Mouse (Mus musculus): ENCODE data around the gene Otud4.
"Not testable (repeated sequence)": the region's sequence is repeated elsewhere in the genome, so short reads cannot be mapped to it uniquely, and the experiment has no call there.

Gene Otud4

DNA sequence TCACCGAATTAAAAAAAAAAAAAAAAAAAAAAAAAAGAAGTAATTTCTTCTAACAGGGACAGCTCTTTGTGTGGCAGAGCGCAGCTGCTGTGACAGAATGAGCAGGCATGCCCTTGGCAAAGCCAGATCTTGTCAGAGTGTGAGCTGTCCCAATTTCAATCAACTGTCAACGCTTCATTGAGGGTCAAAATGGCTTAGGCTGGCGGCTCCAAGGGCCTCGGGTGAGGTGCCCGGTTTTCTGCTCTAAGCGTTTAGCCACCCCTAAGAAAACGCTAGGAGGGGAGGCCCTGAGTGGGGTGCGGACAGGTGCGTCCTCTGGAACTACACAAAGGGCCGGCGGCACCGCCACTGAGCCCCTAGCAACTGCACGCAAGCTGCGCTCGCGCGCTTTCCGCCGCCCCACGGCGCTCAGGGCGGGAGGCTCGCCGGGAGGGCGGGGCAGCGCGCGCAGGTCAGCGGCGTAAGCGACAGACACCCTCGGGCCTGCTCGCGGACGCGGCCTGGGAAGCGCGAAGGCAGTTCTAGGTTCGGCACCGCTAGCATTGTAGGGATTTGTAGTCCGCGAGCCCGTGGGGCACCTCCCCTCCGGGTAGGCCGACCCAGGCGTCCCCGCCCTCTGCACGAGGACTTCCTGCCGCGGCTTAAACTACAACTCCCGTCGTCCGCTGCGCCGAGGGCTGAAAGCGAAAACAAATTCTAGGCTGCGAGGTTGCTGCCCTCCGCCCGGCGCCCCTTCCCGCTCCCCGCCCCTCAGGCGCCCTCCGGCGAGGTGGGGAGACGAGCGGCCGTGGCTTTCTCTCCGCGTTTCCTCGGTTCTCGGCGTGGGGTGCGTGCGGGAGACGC, 490 bp upstream of the Otud4 start:
- peak; percentile 96 for DNase-seq (ENCODE audit: low spot score)

- DNase-seq (ENCODE audit: low spot score): no peak
These were observed 1.7 kb downstream of the Otud4 start for GRCm38 (mm10) chr8:79641119-79641518.

DNA sequence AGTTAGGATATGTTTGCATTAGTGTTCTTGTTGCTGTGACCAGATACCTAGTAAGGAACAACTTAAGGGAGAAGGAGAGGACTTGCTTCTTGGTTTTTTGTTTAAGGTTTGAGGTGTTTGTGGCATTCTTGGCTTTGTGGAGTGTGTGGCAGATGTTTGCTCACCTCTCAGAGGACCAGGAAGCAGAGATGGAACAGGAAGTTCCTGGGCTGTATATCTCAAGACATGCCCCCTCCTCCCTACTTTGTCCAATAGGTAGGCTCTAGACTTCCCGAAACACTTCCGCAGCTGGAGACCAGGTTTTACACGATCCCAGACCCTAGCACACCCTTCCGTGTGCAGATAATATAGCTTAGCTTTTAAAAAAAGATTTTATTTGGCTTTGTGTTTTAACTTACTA, 10.2 kb downstream of the Otud4 start:
- DNase-seq (ENCODE audit: low spot score): no peak

DNA sequence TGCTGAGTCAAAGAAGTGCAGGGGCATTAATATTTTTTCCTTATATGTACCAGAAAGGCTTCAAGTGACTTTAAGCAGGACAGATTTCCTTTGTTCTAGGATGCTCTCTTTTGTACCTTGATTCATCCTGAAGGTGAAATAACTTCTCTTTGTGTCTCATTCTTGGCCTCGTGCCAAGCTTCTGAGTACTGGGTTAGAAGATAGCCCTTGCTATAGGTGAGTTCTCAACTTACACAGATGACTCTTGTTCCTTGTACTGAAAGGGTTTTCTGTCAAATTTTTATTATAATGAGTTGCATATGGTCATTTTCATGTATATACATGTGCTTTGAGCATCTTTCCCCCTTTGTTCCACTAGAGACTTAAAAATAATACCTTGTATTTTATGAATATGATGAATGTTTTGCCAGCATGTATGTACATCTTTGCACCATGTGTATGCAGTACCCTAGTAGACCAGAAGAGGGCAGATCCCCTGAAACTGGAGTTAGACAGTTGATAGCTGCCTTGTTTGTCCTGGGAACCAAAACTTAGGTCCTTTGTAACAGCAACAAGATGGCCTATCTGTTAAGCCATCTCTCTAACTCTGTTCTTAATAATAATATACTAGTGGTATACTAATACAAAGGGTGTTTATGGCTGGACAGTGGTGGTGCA, 10.9 kb downstream of the Otud4 start:
- DNase-seq (ENCODE audit: low spot score): peak; percentile 60

DNA sequence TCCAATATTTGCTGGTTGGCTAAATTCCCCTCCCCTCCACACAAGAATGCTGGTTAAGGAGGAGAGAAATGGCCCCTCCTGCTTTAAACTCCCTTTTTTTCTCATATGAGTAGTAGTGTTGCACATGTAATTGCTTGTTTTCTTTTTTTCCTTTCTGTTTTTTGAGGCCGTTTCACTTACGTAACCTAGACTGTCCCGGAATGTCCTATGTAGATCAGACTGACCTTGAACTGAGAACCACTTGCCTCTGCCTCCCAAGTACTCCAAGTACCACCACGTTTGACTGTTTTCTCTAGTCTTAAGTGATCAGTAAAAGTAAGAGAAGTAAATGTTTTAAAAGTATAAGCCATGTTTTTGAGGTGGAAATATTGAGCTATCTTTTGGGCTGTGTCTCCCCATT, 14.3 kb downstream of the Otud4 start:
- DNase-seq (ENCODE audit: low spot score): no peak

DNA sequence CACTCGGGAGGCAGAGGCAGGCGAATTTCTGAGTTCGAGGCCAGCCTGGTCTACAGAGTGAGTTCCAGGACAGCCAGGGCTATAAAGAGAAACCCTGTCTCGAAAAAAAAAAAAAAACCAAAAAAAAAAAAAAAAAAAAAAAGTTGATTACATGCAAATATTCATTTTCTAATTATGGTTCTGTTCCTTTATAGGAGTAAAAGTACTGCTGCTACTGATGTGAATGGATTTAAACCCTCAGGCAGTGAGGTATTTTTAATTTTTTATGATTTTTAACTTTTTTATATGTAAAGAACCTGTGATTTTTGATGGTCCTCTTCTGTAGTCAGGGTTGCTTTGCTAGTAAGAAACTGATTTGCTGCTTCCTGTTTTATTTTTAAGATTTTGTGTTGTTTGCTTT, 19.3 kb downstream of the Otud4 start:
- DNase-seq (ENCODE audit: low spot score): not testable (repeated sequence)

DNA sequence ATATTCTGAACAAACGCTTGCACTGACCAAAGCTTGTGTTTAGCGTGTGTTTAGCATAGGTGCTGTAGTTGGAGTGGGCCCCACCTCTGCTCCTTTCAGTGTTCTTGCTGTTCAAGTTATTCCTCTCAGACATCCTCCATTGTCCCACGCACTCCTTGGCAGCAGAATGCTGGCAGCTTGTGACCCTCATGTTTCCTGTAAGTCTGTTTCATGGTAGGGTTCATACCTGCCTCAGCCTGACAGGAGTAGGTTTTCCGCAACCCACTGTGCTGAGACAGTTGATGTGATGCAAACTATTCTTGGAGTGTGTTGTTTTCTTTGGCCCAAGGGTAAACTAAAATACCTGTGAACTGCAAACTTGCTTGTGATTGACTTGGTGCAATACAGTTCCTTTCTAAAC, 37.0 kb downstream of the Otud4 start:
- DNase-seq (ENCODE audit: low spot score): no peak

DNA sequence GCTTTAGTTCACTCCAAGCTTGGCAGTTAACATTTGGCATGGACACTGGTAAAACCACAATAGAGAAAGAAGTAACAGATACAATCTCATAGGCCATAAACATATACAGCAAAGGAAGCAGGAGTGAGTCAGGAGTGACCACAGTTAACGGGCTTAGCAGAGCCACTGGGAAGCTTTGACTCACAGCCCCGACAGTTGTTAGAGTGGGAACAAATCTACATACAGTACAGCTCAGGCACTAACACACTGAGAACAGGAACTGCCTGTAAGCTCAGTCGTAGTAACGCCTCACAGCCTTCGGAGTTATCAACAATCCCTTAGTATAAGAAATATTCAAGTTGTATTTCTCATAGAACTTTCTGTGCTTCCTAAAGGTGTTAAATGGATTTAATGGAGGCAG, 39.6 kb downstream of the Otud4 start:
- no peak for DNase-seq (ENCODE audit: low spot score)

DNA sequence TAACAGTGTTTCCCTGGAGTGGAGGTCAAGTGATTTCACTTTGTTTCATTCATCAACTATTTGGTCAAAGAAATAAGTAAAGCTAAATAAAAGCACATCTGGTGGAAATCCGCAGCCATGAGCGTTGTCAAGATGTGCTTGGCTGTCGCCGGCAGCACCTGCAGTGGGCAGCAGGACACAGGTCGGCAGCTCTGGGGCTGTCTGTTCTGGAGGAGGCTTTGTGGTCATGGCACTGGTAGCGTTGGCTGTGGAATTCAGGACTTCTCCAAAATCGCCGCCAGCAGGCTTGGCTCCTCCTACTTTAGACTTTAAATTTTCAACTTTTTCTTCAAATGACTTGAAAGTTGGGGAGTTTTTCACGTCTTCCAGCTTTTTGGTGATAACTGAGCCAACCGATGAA, 40.7 kb downstream of the Otud4 start:
- not testable (repeated sequence) for DNase-seq (ENCODE audit: low spot score)

DNA sequence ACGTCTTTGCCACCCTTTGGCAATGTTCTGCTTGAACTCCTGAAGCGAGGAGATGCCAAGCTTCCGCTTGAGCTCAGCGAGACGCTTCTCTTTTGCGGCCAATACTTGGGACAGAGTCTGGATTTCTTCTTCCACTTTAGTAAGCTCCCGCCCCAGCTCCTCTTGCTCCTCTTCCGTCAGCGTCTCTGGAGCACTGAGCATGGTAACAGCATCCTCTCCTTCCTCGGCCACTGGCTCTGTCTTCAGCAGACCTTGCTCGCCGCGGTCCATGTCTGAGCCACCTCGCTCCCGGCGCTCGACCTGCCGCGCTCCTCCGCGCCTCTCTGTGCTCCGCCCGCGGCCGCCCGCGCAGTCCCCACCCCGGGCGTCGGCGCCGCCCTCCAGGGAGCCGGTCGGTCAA, 41.1 kb downstream of the Otud4 start:
- DNase-seq (ENCODE audit: low spot score): peak; percentile 29

DNA sequence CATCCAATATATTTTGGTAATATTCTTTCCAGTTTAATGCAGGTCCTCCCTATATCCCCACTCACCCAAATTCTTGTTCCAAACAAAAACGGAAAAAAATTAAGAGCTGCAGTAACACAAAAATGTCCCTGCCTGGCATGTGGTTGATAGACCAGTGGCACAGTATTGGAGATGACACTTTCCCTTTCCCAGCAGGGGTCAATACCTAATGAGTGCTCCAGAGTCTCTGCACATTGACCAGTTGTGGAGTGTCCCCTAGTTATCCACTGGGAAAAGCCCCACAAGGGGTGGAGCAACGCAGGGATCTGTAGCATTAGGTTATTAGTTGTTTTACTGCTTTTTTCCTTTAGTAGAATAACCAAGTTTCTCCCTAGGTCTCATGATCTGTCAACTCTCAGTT, 41.5 kb downstream of the Otud4 start:
- no peak for DNase-seq (ENCODE audit: low spot score)

DNA sequence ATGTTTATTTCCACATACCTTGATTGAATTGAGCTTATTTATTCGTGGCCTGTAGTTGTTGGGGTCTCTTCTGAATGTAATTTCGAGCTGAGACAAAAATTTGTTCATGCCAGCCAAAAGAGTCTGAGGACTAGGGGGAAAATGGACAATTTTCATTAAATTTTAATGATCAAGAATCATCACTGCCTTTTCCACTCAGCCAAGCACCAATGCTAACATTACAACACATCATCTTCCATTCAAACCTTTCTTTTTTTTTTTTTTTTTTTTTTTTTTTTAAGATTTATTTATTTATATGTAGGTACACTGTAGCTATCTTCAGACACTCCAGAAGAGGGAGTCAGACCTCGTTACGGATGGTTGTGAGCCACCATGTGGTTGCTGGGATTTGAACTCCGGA, 46.5 kb downstream of the Otud4 start:
- DNase-seq (ENCODE audit: low spot score): not testable (repeated sequence)

- DNase-seq (ENCODE audit: low spot score): no peak
These were observed 53.1 kb downstream of the Otud4 start for GRCm38 (mm10) chr8:79692531-79692930.

DNA sequence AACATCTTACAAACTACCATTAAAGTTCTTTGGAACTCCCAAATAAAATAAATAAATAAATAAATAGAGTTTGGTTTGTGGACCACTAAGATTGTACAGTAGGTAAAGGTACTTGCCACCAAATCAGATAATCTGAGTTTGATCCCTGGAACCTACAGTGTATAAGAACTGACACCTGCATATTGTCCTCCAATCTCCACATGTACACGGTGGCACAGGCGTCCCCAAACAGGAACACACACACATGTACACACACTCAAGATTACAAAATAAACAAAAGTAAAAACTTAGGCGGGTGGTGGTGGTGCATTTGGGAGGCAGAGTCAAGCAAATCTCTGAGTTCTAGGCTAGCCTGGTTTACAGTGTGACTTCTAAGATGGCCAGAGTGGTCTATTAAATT, 67.3 kb downstream of the Otud4 start:
- no peak for DNase-seq (ENCODE audit: low spot score)

DNA sequence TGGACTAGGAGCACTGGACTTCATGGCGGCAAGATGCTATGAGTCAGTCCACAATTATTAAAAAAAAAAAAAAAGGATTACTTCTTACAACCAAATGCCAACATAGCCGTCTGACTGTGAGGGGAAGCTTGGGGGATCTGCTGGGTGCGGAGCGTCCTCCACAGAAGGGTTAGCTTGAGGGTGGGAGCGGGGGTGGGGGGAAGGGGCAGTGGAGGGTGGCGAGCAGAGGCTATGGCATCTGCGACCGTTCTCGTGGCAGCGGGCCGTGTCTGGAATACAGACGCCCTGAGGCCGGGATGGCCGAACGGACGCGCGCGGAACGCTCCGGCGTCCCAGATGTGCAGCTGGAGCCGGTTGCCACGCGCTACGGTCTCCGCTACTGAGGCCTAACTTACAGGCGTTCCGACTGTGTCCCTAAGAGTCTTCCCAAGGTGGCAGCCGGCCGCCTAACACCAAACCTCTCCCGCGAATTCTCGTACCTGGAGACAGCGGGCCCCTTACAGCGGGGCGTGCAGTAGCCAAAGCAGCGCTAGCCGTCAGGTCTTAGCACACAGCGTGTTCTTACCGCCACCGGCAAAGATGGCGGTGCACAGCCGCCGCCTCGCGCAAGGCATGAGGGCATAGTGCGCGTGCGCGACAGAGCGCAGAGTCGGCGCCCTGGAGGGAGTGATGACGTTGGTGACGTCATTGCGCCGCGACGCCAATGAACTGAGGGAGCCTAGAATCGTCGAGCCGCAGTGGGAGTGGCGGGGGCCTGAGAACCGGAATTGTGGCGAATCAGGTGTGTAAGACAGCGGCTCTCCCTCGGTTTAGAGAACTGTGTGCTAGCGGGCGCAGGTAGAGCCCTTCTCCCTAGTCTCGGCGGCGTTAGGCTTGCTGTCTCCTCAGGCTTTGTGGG, 71.9 kb downstream of the Otud4 start, which contains the start of the genes Abce1 and Anapc10:
Gene Abce1, minus strand, starts transcription at position 677 of the 898 bp plus-strand sequence.
Gene Anapc10, plus strand, starts transcription at position 757 of the 898 bp plus-strand sequence.
- peak; percentile 100 for DNase-seq (ENCODE audit: low spot score)

DNA sequence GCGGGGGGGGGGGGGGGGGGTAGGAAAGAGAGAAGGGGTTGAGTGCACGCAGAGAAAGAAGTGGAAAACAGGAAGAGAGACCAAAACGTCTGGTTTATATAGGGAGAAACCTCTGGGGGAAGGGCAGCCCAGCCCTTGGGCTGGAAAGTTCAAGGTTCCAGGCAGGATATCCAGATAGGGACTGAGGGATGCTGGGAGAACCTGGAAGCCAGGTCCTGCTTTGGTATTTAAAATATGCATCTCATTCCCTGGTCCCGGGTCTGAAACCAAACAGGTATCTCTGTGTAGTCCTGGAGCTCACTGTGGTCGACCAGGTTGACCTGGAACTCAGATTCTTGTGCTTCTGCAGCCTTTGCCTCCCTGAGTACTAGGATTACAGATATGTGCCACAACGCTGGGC, 73.3 kb downstream of the Otud4 start:
- DNase-seq (ENCODE audit: low spot score): no peak

- DNase-seq (ENCODE audit: low spot score): no peak
These were observed 82.1 kb downstream of the Otud4 start for GRCm38 (mm10) chr8:79721537-79721936.

DNA sequence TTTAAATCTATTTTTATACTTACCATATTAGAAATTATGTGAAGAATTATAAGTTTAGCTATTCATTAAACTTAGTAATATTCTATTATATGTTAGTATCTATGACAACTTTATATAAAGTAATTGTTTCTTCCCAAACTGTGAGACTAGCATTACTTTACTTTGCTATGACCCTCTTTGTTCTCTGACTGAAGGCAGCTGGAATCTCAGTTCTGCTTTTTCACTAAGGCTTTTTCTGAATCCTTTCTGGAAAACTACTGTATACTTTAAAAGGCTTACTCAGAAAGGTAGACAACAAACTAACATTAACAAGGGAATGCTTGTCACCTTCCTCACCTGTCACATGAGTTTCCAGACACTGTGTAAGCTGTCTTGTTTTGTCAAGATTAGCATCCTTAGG, 83.9 kb downstream of the Otud4 start:
- DNase-seq (ENCODE audit: low spot score): no peak

DNA sequence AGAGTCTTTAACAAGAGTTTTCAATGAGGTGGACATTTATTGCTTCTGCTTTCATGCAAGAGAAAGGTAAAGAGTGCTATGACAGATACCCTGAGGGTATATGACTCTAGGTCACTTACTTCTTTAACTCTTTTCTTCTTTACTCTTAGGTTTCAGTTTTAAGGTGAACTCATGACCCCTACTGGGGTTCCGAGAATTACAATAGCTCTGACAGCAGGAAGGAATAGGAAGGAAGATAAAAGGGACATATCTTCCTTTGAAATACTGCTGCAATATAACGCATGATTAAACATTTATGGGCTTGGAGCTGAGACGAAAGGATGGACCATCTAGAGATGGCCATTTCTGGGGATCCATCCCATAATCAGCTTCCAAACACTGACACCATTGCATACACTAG, 85.2 kb downstream of the Otud4 start:
- no peak for DNase-seq (ENCODE audit: low spot score)

Data from c-Kit-positive CD71-positive TER-119-positive erythroid progenitor cells, embryonic 14.5 days (primary cell).